Mouse (Mus musculus): ENCODE data around the gene Map4k3. TPM values are rescaled to one million over a fixed set of nuclear protein-coding genes. Genes with fewer than 3 reads are reported as not detected.

Map4k3 gene
- polyA plus RNA-seq, 1 experiment from 2014 or later, result 38.2 TPM

- H3K4me1 ChIP-seq (replicated peaks; ENCODE audit: control insufficient read depth, insufficient read depth, low read length), result peaks cover 31% of the 10 kb centered on the region
- ATAC-seq (ENCODE audit: low FRiP score), result peak; percentile 42; the same call in 1 of the 2 replicates
Observed at GRCm38 (mm10) chr17:80696956-80697355, 31.3 kb downstream of the Map4k3 start.

GRCm38 (mm10) chr17:80696210-80696609 is 32.1 kb downstream of the Map4k3 start:
- H3K9ac ChIP-seq, result no peak overlapping the region
- H3K4me2 ChIP-seq (replicated peaks), result no peak overlapping the region
- no peak for DNase-seq (ENCODE audit: low spot score)
- no peaks in the 10 kb centered on the region for H3K9me3 ChIP-seq (ENCODE audit: control insufficient read depth, low read length)
- WGBS, result 84% methylated on average over 6 of the region's 6 CpGs
- H3K27me3 ChIP-seq (ENCODE audit: control insufficient read depth, insufficient read depth, low read length), result no peaks in the 10 kb centered on the region
- H3K27ac ChIP-seq, result no peak overlapping the region
- no peak for ATAC-seq (ENCODE audit: low FRiP score)
- no peaks in the 10 kb centered on the region; the same call in 1 of the 2 replicates for H3K36me3 ChIP-seq (replicated peaks; ENCODE audit: control insufficient read depth, insufficient read depth)
- H3K4me1 ChIP-seq (replicated peaks; ENCODE audit: control insufficient read depth, insufficient read depth, low read length), result peaks cover 31% of the 10 kb centered on the region
- no peak overlapping the region for H3K4me3 ChIP-seq (replicated peaks; ENCODE audit: low read length)

More at GRCm38 (mm10) chr17:80696956-80697355, 31.3 kb downstream of the Map4k3 start:
- Histone ChIP-seq H3K9ac (no peak overlapping the region), H3K4me2 (replicated peaks) (no peak overlapping the region), H3K36me3 (replicated peaks; ENCODE audit: control insufficient read depth, insufficient read depth) (no peaks in the 10 kb centered on the region; the same call in 1 of the 2 replicates), H3K27me3 (ENCODE audit: control insufficient read depth, insufficient read depth, low read length) (no peaks in the 10 kb centered on the region), H3K27ac (no peak overlapping the region), H3K4me3 (replicated peaks; ENCODE audit: low read length) (no peak overlapping the region), H3K9me3 (ENCODE audit: control insufficient read depth, low read length) (no peaks in the 10 kb centered on the region)
- 86% methylated on average over 5 of the region's 5 CpGs for WGBS
- no peak for DNase-seq (ENCODE audit: low spot score)

GRCm38 (mm10) chr17:80693707-80694106 is 34.6 kb downstream of the Map4k3 start:
- Histone ChIP-seq H3K9me3 (ENCODE audit: control insufficient read depth, low read length) (no peaks in the 10 kb centered on the region), H3K27me3 (ENCODE audit: control insufficient read depth, insufficient read depth, low read length) (no peaks in the 10 kb centered on the region), H3K4me3 (replicated peaks; ENCODE audit: low read length) (no peak overlapping the region), H3K36me3 (replicated peaks; ENCODE audit: control insufficient read depth, insufficient read depth) (no peaks in the 10 kb centered on the region; the same call in 1 of the 2 replicates), H3K9ac (no peak overlapping the region), H3K4me2 (replicated peaks) (no peak overlapping the region), H3K4me1 (replicated peaks; ENCODE audit: control insufficient read depth, insufficient read depth, low read length) (peaks cover 28% of the 10 kb centered on the region), H3K27ac (no peak overlapping the region)
- 65% methylated on average over 7 of the region's 7 CpGs for WGBS
- DNase-seq (ENCODE audit: low spot score), result no peak
- no peak for ATAC-seq (ENCODE audit: low FRiP score)

- ATAC-seq (ENCODE audit: low FRiP score), result no peak
- peaks cover 16% of the 10 kb centered on the region; the same call in 1 of the 2 replicates for H3K4me1 ChIP-seq (replicated peaks; ENCODE audit: control insufficient read depth, insufficient read depth, low read length)
Observed at GRCm38 (mm10) chr17:80692183-80692582, 36.1 kb downstream of the Map4k3 start.

GRCm38 (mm10) chr17:80688701-80689100 is 39.6 kb downstream of the Map4k3 start:
- DNase-seq (ENCODE audit: low spot score) (no peak), ATAC-seq (ENCODE audit: low FRiP score) (no peak)
- H3K27me3 ChIP-seq (ENCODE audit: control insufficient read depth, insufficient read depth, low read length), result no peaks in the 10 kb centered on the region

More at GRCm38 (mm10) chr17:80692183-80692582, 36.1 kb downstream of the Map4k3 start:
- H3K9ac ChIP-seq, result no peak overlapping the region
- no peaks in the 10 kb centered on the region for H3K9me3 ChIP-seq (ENCODE audit: control insufficient read depth, low read length)
- H3K4me3 ChIP-seq (replicated peaks; ENCODE audit: low read length), result no peak overlapping the region
- no peaks in the 10 kb centered on the region for H3K27me3 ChIP-seq (ENCODE audit: control insufficient read depth, insufficient read depth, low read length)
- H3K4me2 ChIP-seq (replicated peaks), result no peak overlapping the region
- no peaks in the 10 kb centered on the region; the same call in 1 of the 2 replicates for H3K36me3 ChIP-seq (replicated peaks; ENCODE audit: control insufficient read depth, insufficient read depth)
- WGBS, result 80% methylated on average over 13 of the region's 13 CpGs
- DNase-seq (ENCODE audit: low spot score), result no peak
- no peak overlapping the region for H3K27ac ChIP-seq

GRCm38 (mm10) chr17:80686066-80686465 is 42.2 kb downstream of the Map4k3 start:
- Histone ChIP-seq H3K4me1 (replicated peaks; ENCODE audit: control insufficient read depth, insufficient read depth, low read length) (0 out of 2 replicates have a peak, but pooled peaks cover 6% of the 10 kb centered on the region), H3K27ac (no peak overlapping the region), H3K9me3 (ENCODE audit: control insufficient read depth, low read length) (no peaks in the 10 kb centered on the region), H3K9ac (no peak overlapping the region), H3K4me2 (replicated peaks) (no peak overlapping the region), H3K27me3 (ENCODE audit: control insufficient read depth, insufficient read depth, low read length) (no peaks in the 10 kb centered on the region), H3K36me3 (replicated peaks; ENCODE audit: control insufficient read depth, insufficient read depth) (no peaks in the 10 kb centered on the region), H3K4me3 (replicated peaks; ENCODE audit: low read length) (no peak overlapping the region)
- 91% methylated on average over 5 of the region's 5 CpGs for WGBS
- ATAC-seq (ENCODE audit: low FRiP score), result no peak
- DNase-seq (ENCODE audit: low spot score), result no peak

More at GRCm38 (mm10) chr17:80688701-80689100, 39.6 kb downstream of the Map4k3 start:
- no peaks in the 10 kb centered on the region for H3K9me3 ChIP-seq (ENCODE audit: control insufficient read depth, low read length)
- H3K36me3 ChIP-seq (replicated peaks; ENCODE audit: control insufficient read depth, insufficient read depth), result no peaks in the 10 kb centered on the region; the same call in 1 of the 2 replicates
- H3K4me1 ChIP-seq (replicated peaks; ENCODE audit: control insufficient read depth, insufficient read depth, low read length), result 0 out of 2 replicates have a peak, but pooled peaks cover 6% of the 10 kb centered on the region
- H3K4me3 ChIP-seq (replicated peaks; ENCODE audit: low read length), result no peak overlapping the region
- no peak overlapping the region for H3K9ac ChIP-seq
- H3K27ac ChIP-seq, result no peak overlapping the region
- H3K4me2 ChIP-seq (replicated peaks), result no peak overlapping the region
- 77% methylated on average over 11 of the region's 11 CpGs for WGBS

- 49% methylated on average over 6 of the region's 6 CpGs for WGBS
- Histone ChIP-seq H3K27me3 (ENCODE audit: control insufficient read depth, insufficient read depth, low read length) (no peaks in the 10 kb centered on the region), H3K9me3 (ENCODE audit: control insufficient read depth, low read length) (no peaks in the 10 kb centered on the region), H3K4me2 (replicated peaks) (no peak overlapping the region), H3K27ac (no peak overlapping the region), H3K4me1 (replicated peaks; ENCODE audit: control insufficient read depth, insufficient read depth, low read length) (0 out of 2 replicates have a peak, but pooled peaks cover 6% of the 10 kb centered on the region), H3K4me3 (replicated peaks; ENCODE audit: low read length) (no peak overlapping the region), H3K36me3 (replicated peaks; ENCODE audit: control insufficient read depth, insufficient read depth) (no peaks in the 10 kb centered on the region), H3K9ac (no peak overlapping the region)
- no peak for ATAC-seq (ENCODE audit: low FRiP score)
- peak; percentile 30 for DNase-seq (ENCODE audit: low spot score)
Observed at GRCm38 (mm10) chr17:80683821-80684576, 44.3 kb downstream of the Map4k3 start.

GRCm38 (mm10) chr17:80683041-80683440 is 45.2 kb downstream of the Map4k3 start:
- 82% methylated on average over 5 of the region's 5 CpGs for WGBS
- Histone ChIP-seq H3K4me3 (replicated peaks; ENCODE audit: low read length) (no peak overlapping the region), H3K36me3 (replicated peaks; ENCODE audit: control insufficient read depth, insufficient read depth) (no peaks in the 10 kb centered on the region), H3K4me1 (replicated peaks; ENCODE audit: control insufficient read depth, insufficient read depth, low read length) (no peaks in the 10 kb centered on the region), H3K27ac (no peak overlapping the region), H3K4me2 (replicated peaks) (no peak overlapping the region), H3K27me3 (ENCODE audit: control insufficient read depth, insufficient read depth, low read length) (no peaks in the 10 kb centered on the region), H3K9ac (no peak overlapping the region), H3K9me3 (ENCODE audit: control insufficient read depth, low read length) (no peaks in the 10 kb centered on the region)
- no peak for DNase-seq (ENCODE audit: low spot score)
- no peak for ATAC-seq (ENCODE audit: low FRiP score)

- no peak for ATAC-seq (ENCODE audit: low FRiP score)
- whole genome bisulfite sequencing, result 56% methylated on average over 6 of the region's 6 CpGs
Observed at GRCm38 (mm10) chr17:80678190-80678589, 50.1 kb downstream of the Map4k3 start.

More at GRCm38 (mm10) chr17:80678190-80678589, 50.1 kb downstream of the Map4k3 start:
- H3K9me3 ChIP-seq (ENCODE audit: control insufficient read depth, low read length), result no peaks in the 10 kb centered on the region
- H3K4me3 ChIP-seq (replicated peaks; ENCODE audit: low read length), result no peak overlapping the region
- no peaks in the 10 kb centered on the region for H3K36me3 ChIP-seq (replicated peaks; ENCODE audit: control insufficient read depth, insufficient read depth)
- no peak overlapping the region for H3K4me2 ChIP-seq (replicated peaks)
- no peaks in the 10 kb centered on the region for H3K4me1 ChIP-seq (replicated peaks; ENCODE audit: control insufficient read depth, insufficient read depth, low read length)
- DNase-seq (ENCODE audit: low spot score), result no peak
- no peak overlapping the region for H3K9ac ChIP-seq
- H3K27ac ChIP-seq, result no peak overlapping the region
- no peaks in the 10 kb centered on the region for H3K27me3 ChIP-seq (ENCODE audit: control insufficient read depth, insufficient read depth, low read length)

All from hindbrain, embryonic 14.5 days (tissue).